Mouse (Mus musculus) embryonic facial prominence, embryonic 12.5 days (tissue): ENCODE measurements around the gene Sp1. TPM values are rescaled to one million over a fixed set of nuclear protein-coding genes. Genes with fewer than 3 reads are reported as not detected.

Experiments
- polyA plus RNA-seq: library from polyadenylated mRNA; unstranded; fragments of >200 nt; fragmentation: Nextera tagmentation; extraction: Ambion mirVana; gene quantifications from 2 replicates; pipeline ENCODE4 v1.2.1, GENCODE M21; 2016

Gene Sp1
- polyA plus RNA-seq, 1 experiment from 2014 or later: 12.0 TPM

Other genes starting within 250 kb of the Sp1 start
- gene Zfp740, start 202.9 kb upstream of the Sp1 start, polyA plus RNA-seq: 114 and 119 TPM in 2 replicates
- 82.8 and 91.1 TPM in 2 replicates for gene Csad, start 201.4 kb upstream of the Sp1 start, polyA plus RNA-seq
- 1.9 and 2.6 TPM in 2 replicates for gene Itgb7, start 174.2 kb upstream of the Sp1 start, polyA plus RNA-seq
- 121 and 123 TPM in 2 replicates for gene Rarg, start 148.6 kb upstream of the Sp1 start, polyA plus RNA-seq
- gene Gm9918, start 135.6 kb upstream of the Sp1 start, polyA plus RNA-seq: 0.99 and 1.1 TPM in 2 replicates
- gene Mfsd5, start 126.7 kb upstream of the Sp1 start, polyA plus RNA-seq: 57.9 and 60.1 TPM in 2 replicates
- gene Espl1, start 109.9 kb upstream of the Sp1 start, polyA plus RNA-seq: 36.1 and 37.1 TPM in 2 replicates
- 433 and 448 TPM in 2 replicates for gene Pfdn5, start 80.0 kb upstream of the Sp1 start, polyA plus RNA-seq
- gene Myg1, start 74.4 kb upstream of the Sp1 start, polyA plus RNA-seq: 113 and 114 TPM in 2 replicates
- 78.4 and 89.3 TPM in 2 replicates for gene Aaas, start 55.4 kb upstream of the Sp1 start, polyA plus RNA-seq
- 8.5 and 9.4 TPM in 2 replicates for gene Sp7, start 39.0 kb upstream of the Sp1 start, polyA plus RNA-seq
- 0.13 and 0.60 TPM in 2 replicates for gene Amhr2, start 39.2 kb downstream of the Sp1 start, polyA plus RNA-seq
- gene Prr13, start 52.9 kb downstream of the Sp1 start, polyA plus RNA-seq: 59.0 and 59.8 TPM in 2 replicates
- 228 and 230 TPM in 2 replicates for gene Pcbp2, start 64.4 kb downstream of the Sp1 start, polyA plus RNA-seq
- not detected in 2 replicates for gene Gm10337, start 97.6 kb downstream of the Sp1 start, polyA plus RNA-seq
- gene Map3k12, start 110.9 kb downstream of the Sp1 start, polyA plus RNA-seq: 27.9 and 33.8 TPM in 2 replicates
- 114 and 119 TPM in 2 replicates for gene Tarbp2, start 112.0 kb downstream of the Sp1 start, polyA plus RNA-seq
- 3.0 and 3.7 TPM in 2 replicates for gene Npff, start 118.8 kb downstream of the Sp1 start, polyA plus RNA-seq
- gene Gm28047, start 218.9 kb downstream of the Sp1 start, polyA plus RNA-seq: not detected in 2 replicates
- gene Atf7, start 219.3 kb downstream of the Sp1 start, polyA plus RNA-seq: 33.7 and 34.2 TPM in 2 replicates